Mouse (Mus musculus) splenic B cell, adult 2 months (primary cell): ENCODE results near the gene Rap2a.

Experiments
- DNase-seq: peaks from one replicate; pipeline ENCODE4 v3.0.0-alpha.2; 2011; ENCODE audit warnings: low read depth, low spot score
- H3K27me3 ChIP-seq: 2 replicates; pipeline ENCODE4 v1.6.1; 2012; ENCODE audit warnings: mild to moderate bottlenecking, low read length, moderate library complexity, mixed read lengths; ENCODE audit not compliant: control insufficient read depth, poor library complexity, insufficient read depth, severe bottlenecking
- H3K36me3 ChIP-seq: 2 replicates; pipeline ENCODE4 v1.6.1; 2012; ENCODE audit warnings: mild to moderate bottlenecking, low read length, moderate library complexity, mixed read lengths; ENCODE audit not compliant: control insufficient read depth, poor library complexity, insufficient read depth, severe bottlenecking

Rap2a gene

GRCm38 (mm10) chr14:120478641-120479341 lies 547 bp downstream of the Rap2a start:
- Histone ChIP-seq H3K27me3 (no peaks in the 10 kb centered on the region), H3K36me3 (no peaks in the 10 kb centered on the region)
- DNase-seq = peak; percentile 38

DNA sequence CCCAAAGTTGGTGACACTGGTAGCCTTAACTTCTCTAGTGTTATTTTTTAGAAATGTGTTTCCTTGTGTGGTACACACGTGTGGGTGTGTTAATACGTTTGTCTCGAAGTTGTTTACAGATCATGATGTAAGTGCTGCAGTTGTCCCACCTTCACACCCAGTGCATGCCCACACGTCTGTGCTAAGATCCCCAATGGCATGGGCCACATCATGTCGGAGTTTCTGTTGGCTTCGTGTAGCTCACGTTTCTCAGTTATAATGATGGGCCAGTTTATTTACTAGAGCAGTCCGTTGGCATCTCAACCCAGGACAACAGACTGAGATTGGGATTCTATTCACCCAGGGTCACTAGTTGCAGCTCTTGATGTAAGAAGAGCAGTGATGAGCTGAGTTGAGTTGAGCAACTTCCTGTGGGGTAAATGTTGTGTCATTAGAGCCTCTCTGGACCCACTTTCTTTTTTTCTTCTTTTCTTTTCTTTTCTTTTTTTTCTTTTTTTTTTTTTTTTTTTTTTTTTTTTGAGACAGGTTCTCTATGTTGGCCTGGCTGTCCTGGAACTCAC lies 2.2 kb downstream of the Rap2a start:
- DNase-seq = no peak
- Histone ChIP-seq H3K36me3 (no peaks in the 10 kb centered on the region), H3K27me3 (no peaks in the 10 kb centered on the region)

DNA sequence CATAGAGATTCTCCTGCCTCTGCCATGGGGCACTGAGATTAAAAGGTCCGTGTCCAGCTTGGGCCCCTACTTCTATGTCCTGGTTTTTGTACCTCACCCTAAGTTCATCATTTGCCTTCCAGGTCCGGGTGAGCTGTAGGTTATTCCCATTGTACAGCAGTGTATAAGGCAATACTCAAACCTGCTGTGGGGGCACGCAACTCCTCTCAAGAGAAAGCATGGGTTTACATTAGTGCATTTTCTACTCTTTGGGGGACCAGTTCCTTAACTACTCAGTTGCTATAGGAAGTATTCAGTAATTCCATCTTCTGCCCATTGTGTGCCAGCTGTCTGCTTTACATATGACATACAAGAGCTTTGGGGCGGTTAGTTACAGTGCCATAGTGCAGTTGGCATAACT lies 2.7 kb downstream of the Rap2a start:
- Histone ChIP-seq H3K36me3 (no peaks in the 10 kb centered on the region), H3K27me3 (no peaks in the 10 kb centered on the region)
- no peak for DNase-seq

- no peaks in the 10 kb centered on the region for H3K27me3 ChIP-seq
- no peak for DNase-seq
- H3K36me3 ChIP-seq = no peaks in the 10 kb centered on the region
Measured at GRCm38 (mm10) chr14:120484561-120484960, 6.3 kb downstream of the Rap2a start.

DNA sequence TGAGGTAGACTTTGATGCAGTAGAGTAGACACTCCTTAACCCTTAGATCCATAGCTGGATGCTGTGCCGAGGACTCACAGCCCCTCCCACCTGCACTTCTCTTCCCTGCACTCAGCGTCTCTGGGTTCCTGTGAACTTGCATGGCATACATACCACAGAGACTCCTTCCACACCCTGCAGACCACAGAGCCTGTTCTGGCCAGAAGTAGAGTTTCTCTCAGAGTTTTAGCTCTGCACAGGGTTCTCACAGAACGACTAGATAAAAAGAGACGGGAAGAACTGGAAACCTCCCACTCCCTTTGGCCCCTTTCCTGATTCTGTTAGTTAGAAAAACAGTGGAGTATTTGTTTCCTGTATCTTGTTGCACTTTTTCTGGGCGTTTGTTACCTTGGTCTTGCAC lies 18.0 kb downstream of the Rap2a start:
- Histone ChIP-seq H3K36me3 (no peaks in the 10 kb centered on the region), H3K27me3 (no peaks in the 10 kb centered on the region)
- DNase-seq = no peak

GRCm38 (mm10) chr14:120496827-120497226 lies 18.6 kb downstream of the Rap2a start:
- DNase-seq = no peak
- no peaks in the 10 kb centered on the region for H3K36me3 ChIP-seq
- H3K27me3 ChIP-seq = no peaks in the 10 kb centered on the region

- DNase-seq = no peak
- no peaks in the 10 kb centered on the region for H3K27me3 ChIP-seq
- no peaks in the 10 kb centered on the region for H3K36me3 ChIP-seq
Measured at GRCm38 (mm10) chr14:120499096-120499495, 20.9 kb downstream of the Rap2a start.

DNA sequence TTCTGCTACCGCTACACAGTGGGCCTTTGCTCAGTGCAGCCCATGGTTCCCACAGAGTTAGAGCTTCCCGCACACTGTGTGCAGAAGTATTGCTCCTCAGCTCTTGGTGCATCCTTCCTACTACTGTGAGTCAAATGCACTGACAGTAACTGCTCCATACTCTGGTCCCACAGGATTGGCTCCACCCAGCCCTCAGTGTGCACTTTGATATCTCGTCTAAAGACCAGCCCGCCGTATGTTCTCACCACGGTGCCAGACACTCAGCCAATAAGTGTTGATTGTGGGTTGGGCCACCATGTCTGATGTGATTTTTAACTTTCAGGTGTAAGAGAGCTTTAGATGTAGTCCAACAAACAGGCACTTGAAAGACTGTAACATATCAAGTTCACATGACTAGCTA lies 21.4 kb downstream of the Rap2a start:
- Histone ChIP-seq H3K27me3 (no peaks in the 10 kb centered on the region), H3K36me3 (no peaks in the 10 kb centered on the region)
- DNase-seq = no peak

- Histone ChIP-seq H3K36me3 (no peaks in the 10 kb centered on the region), H3K27me3 (no peaks in the 10 kb centered on the region)
- no peak for DNase-seq
Measured at GRCm38 (mm10) chr14:120500021-120500560, 21.8 kb downstream of the Rap2a start.

DNA sequence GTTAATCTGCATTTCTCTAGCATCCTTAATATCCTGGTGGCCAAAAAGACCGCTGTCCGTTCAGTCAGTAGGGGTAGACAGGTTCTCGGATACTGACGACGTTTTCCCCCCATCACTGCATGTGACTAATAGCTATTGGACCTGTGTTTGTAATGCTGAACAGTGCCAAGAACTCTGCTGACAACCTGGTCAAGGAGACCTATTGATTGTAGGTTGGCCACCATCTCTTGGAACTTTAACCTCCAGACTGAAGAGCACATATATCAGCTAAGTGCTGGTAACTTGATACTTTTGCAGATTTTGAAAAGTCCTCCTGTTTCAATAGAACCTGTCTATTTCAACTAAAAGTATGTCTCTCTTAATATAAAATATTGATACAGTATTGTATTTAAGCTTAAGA lies 22.5 kb downstream of the Rap2a start:
- no peak for DNase-seq
- Histone ChIP-seq H3K36me3 (no peaks in the 10 kb centered on the region), H3K27me3 (no peaks in the 10 kb centered on the region)

GRCm38 (mm10) chr14:120503641-120504040 lies 25.4 kb downstream of the Rap2a start:
- DNase-seq = no peak
- no peaks in the 10 kb centered on the region for H3K36me3 ChIP-seq
- H3K27me3 ChIP-seq = no peaks in the 10 kb centered on the region

- H3K36me3 ChIP-seq = no peaks in the 10 kb centered on the region
- no peak for DNase-seq
- H3K27me3 ChIP-seq = no peaks in the 10 kb centered on the region
Measured at GRCm38 (mm10) chr14:120504423-120504822, 26.2 kb downstream of the Rap2a start.

- H3K36me3 ChIP-seq = no peaks in the 10 kb centered on the region
- DNase-seq = no peak
- H3K27me3 ChIP-seq = no peaks in the 10 kb centered on the region
Measured at GRCm38 (mm10) chr14:120504928-120505461, 26.8 kb downstream of the Rap2a start.

GRCm38 (mm10) chr14:120505918-120506317 lies 27.7 kb downstream of the Rap2a start:
- Histone ChIP-seq H3K36me3 (no peaks in the 10 kb centered on the region), H3K27me3 (no peaks in the 10 kb centered on the region)
- no peak for DNase-seq

DNA sequence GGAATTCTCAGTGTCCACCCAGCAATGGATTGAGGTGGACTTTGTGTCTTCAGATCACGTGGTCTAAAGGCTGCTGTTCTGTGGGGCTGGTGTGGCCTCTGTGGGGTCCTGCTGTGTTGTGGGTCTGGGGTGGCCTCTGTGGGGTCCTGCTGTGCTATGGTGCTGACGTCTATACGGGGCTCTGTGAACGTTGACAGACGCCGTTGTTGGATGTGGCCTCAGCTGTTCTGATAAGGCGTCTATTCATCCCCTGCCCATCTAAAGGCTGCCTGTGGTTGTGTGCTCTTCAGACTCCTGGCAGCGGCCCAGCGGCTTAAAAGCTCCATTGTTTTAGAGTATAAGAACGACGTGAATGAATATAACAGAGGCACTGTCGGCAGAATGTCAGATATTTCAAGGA lies 29.3 kb downstream of the Rap2a start:
- no peaks in the 10 kb centered on the region for H3K27me3 ChIP-seq
- no peaks in the 10 kb centered on the region for H3K36me3 ChIP-seq
- DNase-seq = no peak
